In the genomic region with DNA sequence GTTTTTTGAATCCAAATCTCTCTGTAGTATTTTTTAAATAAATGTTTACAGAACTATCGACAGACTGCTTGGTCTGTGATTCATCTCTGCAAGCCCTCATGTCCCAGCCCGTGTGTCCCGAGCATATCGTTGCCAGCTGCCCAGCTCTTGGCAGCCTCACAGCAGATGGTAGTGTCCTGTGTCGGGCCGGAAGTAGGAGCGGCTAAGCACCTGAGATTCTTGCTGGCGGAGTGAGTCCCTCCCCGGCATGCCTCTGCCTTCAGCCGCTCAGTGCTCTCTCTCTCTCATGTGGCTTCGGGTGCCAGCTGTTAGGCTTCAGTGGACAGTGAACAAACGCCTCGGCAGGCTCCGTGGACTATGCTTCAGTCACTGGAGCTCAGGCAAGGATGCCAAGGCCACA, we compare ENCODE assay signal across 14 mouse cellular contexts. TPM values are rescaled to one million over a fixed set of nuclear protein-coding genes. Genes with fewer than 3 reads are reported as not detected.
DNase-seq lines count a peak whose midpoint lies in the region; TF ChIP-seq lines count a peak whose summit lies in the region.
"Had no signal": no experiment of that assay in that cellular context is flagged by ENCODE, and none has a peak within 500 bp of the region (broad histone marks: within the 10 kb centered on the region; RNA-seq: fewer than 3 reads in every experiment).

No protein-coding gene starts in this region.

- H3K4me1 ChIP-seq in kidney, adult 2 months (ENCODE audit: control insufficient read depth, insufficient read depth, low read length), result no peaks in the 10 kb centered on the region

- H3K4me3 ChIP-seq in kidney, adult 2 months (ENCODE audit: insufficient read depth, low read depth, low read length), result no peak overlapping the region
- H3K4me3 ChIP-seq: heart, embryonic 15.5 days; limb, embryonic 13.5 days; midbrain, embryonic 13.5 days had no signal

- H3K27ac ChIP-seq in kidney, adult 2 months (ENCODE audit: insufficient read depth, low read depth, low read length), result no peak overlapping the region
- H3K27ac ChIP-seq: heart, embryonic 15.5 days; hindbrain, embryonic 14.5 days; limb, embryonic 13.5 days; midbrain, embryonic 13.5 days had no signal

- TF ChIP-seq CTCF in kidney, adult 2 months (conservative IDR thresholded peaks at IDR 0.05; ENCODE audit: insufficient read depth, insufficient read length, low read depth, low read length), result no peak

- 51% methylated on average over 14 of the region's 14 CpGs for WGBS in kidney, adult 2 months

- no peaks in the 10 kb centered on the region for H3K27me3 ChIP-seq in kidney, adult 2 months (replicated peaks; ENCODE audit: control insufficient read depth, insufficient read depth, low read length)
- H3K27me3 ChIP-seq: heart, embryonic 15.5 days; limb, embryonic 13.5 days had no signal

- H3K36me3 ChIP-seq in kidney, adult 2 months (ENCODE audit: control insufficient read depth, insufficient read depth, low read length), result no peaks in the 10 kb centered on the region; the same call in 1 of the 2 replicates

- no peak for TF ChIP-seq POLR2A in kidney, adult 2 months (IDR thresholded peaks at IDR 0.05; ENCODE audit: low read depth, low read length)

- peak; percentile 53 for DNase-seq in kidney, adult 2 months
- no peak for DNase-seq in kidney, postnatal 14 days
- peak; percentile 58 for DNase-seq in cerebellum, adult 18-20 months
- peak; percentile 29 to 49 for DNase-seq in kidney, adult 8-10 months
- DNase-seq in lung, postnatal 10 days, result peak; percentile 61
- no peak for DNase-seq in left cerebral cortex, adult 8-10 months (ENCODE audit: low spot score in 2 of 2)
- DNase-seq in gastrocnemius, adult 8-10 months (ENCODE audit: low spot score in 2 of 2), result no peak
- DNase-seq: spleen, adult 18-20 months had no signal

RNA-seq across cellular contexts. Expression of a gene that starts 6.9 kb away (rescaled TPM):
- 0.05 and 0.11 TPM in 2 replicates for polyA plus RNA-seq in kidney, adult 2 months (2012; rRNA removed)
- not detected for total RNA-seq in left cerebral cortex, adult 8-10 months (2022)
- total RNA-seq in gastrocnemius, adult 8-10 months (2022), result not detected
- total RNA-seq: granulocyte monocyte progenitor cell, adult 5-6 weeks; layer of hippocampus, postnatal 25 days had no signal
- polyA plus RNA-seq: hindbrain, embryonic 14.5 days had no signal

RNA-seq across cellular contexts. Expression of a gene that starts 42.3 kb away (rescaled TPM):
- 0.03 and 0.05 TPM in 2 replicates for polyA plus RNA-seq in kidney, adult 2 months (2012; rRNA removed)
- total RNA-seq in left cerebral cortex, adult 8-10 months (2022), result 1 to 10 TPM; 6.9 to 9.0 (median 7.4) TPM
- not detected for total RNA-seq in gastrocnemius, adult 8-10 months (2022)
- total RNA-seq: granulocyte monocyte progenitor cell, adult 5-6 weeks had no signal
- polyA plus RNA-seq: heart, embryonic 15.5 days had no signal

Comparison
In these comparisons a context has a peak if more than half of its experiments do, and no peak if none do; other contexts are left out.
1. DNase-seq: peak in kidney, adult 2 months (single experiment), cerebellum, adult 18-20 months (2 of 2), kidney, adult 8-10 months (2 of 2) and lung, postnatal 10 days (single experiment); none in kidney, postnatal 14 days (single experiment), left cerebral cortex, adult 8-10 months (0 of 2) and gastrocnemius, adult 8-10 months (0 of 2).
2. RNA of a gene that starts 42.3 kb away (total RNA-seq): 6.9 to 9.0 TPM in left cerebral cortex, adult 8-10 months; not detected in gastrocnemius, adult 8-10 months; every median in the first group is over 4 times any median in the second.